Mouse (Mus musculus): ENCODE results near the gene Tsen54. TPM values are rescaled to one million over a fixed set of nuclear protein-coding genes. Genes with fewer than 3 reads are reported as not detected.

Gene Tsen54
- polyA plus RNA-seq, 1 experiment from 2014 or later: 27.1 TPM

- no peak overlapping the region; the same call in 1 of the 2 replicates for H3K4me3 ChIP-seq (replicated peaks)
- H3K9me3 ChIP-seq: no peaks in the 10 kb centered on the region
- ATAC-seq (ENCODE audit: low FRiP score): peak; percentile 55
- 6% methylated on average over 9 of the region's 9 CpGs for WGBS
- H3K9ac ChIP-seq: peak overlapping the region; percentile 42; the same call in 1 of the 2 replicates
- peak overlapping the region; percentile 49 for H3K4me2 ChIP-seq
- peaks cover 8% of the 10 kb centered on the region; the same call in 1 of the 2 replicates for H3K36me3 ChIP-seq (replicated peaks)
- no peaks in the 10 kb centered on the region for H3K27me3 ChIP-seq
- H3K4me1 ChIP-seq: peaks cover 77% of the 10 kb centered on the region
- H3K27ac ChIP-seq: peak overlapping the region; percentile 84
These were observed 35.4 kb upstream of the Tsen54 start for GRCm38 (mm10) chr11:115779038-115779571.

- H3K4me2 ChIP-seq: peak overlapping the region; percentile 49
- no peaks in the 10 kb centered on the region for H3K9me3 ChIP-seq
- peak overlapping the region; percentile 48 for H3K9ac ChIP-seq
- H3K4me1 ChIP-seq: peaks cover 73% of the 10 kb centered on the region
- peak overlapping the region; percentile 25 for H3K4me3 ChIP-seq (replicated peaks)
- H3K27ac ChIP-seq: peak overlapping the region; percentile 84
- peak; percentile 73 for ATAC-seq (ENCODE audit: low FRiP score)
- 4% methylated on average over 20 of the region's 20 CpGs for WGBS
- H3K27me3 ChIP-seq: no peaks in the 10 kb centered on the region
- peaks cover 10% of the 10 kb centered on the region; the same call in 1 of the 2 replicates for H3K36me3 ChIP-seq (replicated peaks)
These were observed 34.1 kb upstream of the Tsen54 start for GRCm38 (mm10) chr11:115780141-115781070.

DNA sequence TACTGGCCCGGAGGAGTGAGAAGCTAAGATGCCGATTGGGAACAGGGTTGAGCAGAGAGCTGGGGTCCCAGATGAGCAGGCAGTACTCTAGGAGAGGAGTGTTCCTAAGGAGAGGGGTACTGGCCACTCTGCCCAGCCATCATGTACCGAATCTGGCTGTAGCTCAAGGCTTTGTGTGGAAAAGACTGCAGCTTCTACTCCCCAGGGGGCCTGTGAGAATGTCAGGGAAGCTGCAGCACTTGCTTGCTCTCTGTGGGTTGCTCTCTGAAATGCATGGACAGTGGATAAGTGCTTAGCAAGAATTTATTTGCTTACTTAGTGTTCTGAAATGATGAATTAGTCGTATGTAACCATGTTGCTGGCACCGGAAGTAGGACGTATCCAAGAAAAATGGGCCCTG is 28.1 kb upstream of the Tsen54 start:
- H3K9me3 ChIP-seq: no peaks in the 10 kb centered on the region
- ATAC-seq (ENCODE audit: low FRiP score): no peak
- H3K4me3 ChIP-seq (replicated peaks): no peak overlapping the region
- no peak overlapping the region for H3K4me2 ChIP-seq
- no peak overlapping the region for H3K27ac ChIP-seq
- no peaks in the 10 kb centered on the region for H3K27me3 ChIP-seq
- peaks cover 51% of the 10 kb centered on the region for H3K36me3 ChIP-seq (replicated peaks)
- H3K4me1 ChIP-seq: peaks cover 23% of the 10 kb centered on the region
- H3K9ac ChIP-seq: no peak overlapping the region
- 75% methylated on average over 6 of the region's 6 CpGs for WGBS

DNA sequence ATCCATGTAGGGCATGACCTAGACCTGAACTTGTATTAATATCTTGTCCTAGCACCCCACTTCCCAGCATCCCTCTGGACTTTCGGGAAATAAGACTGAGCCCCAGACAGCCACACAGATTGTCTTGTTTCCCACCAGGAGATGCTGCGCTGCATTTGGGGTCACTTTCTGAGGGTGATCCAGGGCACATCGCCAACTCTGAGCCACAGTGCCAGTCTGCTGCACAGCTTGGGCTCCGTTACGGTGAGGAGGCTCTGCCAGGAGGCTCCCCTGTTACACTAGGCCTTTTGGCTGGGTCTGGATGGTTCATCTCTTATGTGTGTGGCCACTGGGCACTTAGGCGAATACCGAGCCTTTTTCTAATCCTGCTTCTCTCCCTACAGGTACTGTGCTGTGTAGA is 24.7 kb upstream of the Tsen54 start:
- Histone ChIP-seq H3K4me2 (no peak overlapping the region), H3K27me3 (no peaks in the 10 kb centered on the region), H3K9ac (no peak overlapping the region), H3K4me3 (replicated peaks) (no peak overlapping the region), H3K4me1 (peaks cover 5% of the 10 kb centered on the region; the same call in 1 of the 2 replicates), H3K27ac (no peak overlapping the region), H3K9me3 (no peaks in the 10 kb centered on the region), H3K36me3 (replicated peaks) (peaks cover 83% of the 10 kb centered on the region)
- no peak for ATAC-seq (ENCODE audit: low FRiP score)
- WGBS: 94% methylated on average over 7 of the region's 7 CpGs

- WGBS: 96% methylated on average over 16 of the region's 16 CpGs
- no peak for ATAC-seq (ENCODE audit: low FRiP score)
- Histone ChIP-seq H3K9ac (no peak overlapping the region), H3K4me1 (no peaks in the 10 kb centered on the region), H3K36me3 (replicated peaks) (peaks cover 96% of the 10 kb centered on the region), H3K27me3 (no peaks in the 10 kb centered on the region), H3K4me3 (replicated peaks) (no peak overlapping the region), H3K9me3 (no peaks in the 10 kb centered on the region), H3K4me2 (no peak overlapping the region), H3K27ac (no peak overlapping the region)
These were observed 22.6 kb upstream of the Tsen54 start for GRCm38 (mm10) chr11:115791919-115792318.

DNA sequence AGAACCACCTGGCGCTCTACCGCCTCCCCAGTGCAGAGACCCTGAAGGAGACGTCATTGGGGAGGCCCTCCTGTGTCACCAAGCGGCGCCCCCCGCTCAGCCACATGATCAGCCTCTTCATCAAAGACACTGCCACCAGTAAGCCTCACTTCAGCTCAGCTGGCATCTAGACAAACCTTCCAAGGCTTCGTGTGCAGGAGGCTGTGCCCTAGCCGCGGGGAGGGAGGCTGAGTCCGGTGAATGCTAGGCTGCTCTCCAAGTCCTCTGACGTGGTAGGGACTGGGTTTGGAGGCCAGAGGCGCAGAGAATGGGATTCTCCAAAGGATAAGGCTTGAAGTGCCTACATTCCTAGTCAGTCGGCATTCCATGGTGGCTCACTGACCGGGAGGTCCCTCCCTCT is 22.2 kb upstream of the Tsen54 start:
- no peak overlapping the region for H3K4me2 ChIP-seq
- no peak for ATAC-seq (ENCODE audit: low FRiP score)
- peaks cover 96% of the 10 kb centered on the region for H3K36me3 ChIP-seq (replicated peaks)
- H3K4me1 ChIP-seq: no peaks in the 10 kb centered on the region
- H3K27me3 ChIP-seq: no peaks in the 10 kb centered on the region
- no peak overlapping the region for H3K9ac ChIP-seq
- H3K9me3 ChIP-seq: no peaks in the 10 kb centered on the region
- H3K4me3 ChIP-seq (replicated peaks): no peak overlapping the region
- 88% methylated on average over 14 of the region's 14 CpGs for WGBS
- H3K27ac ChIP-seq: no peak overlapping the region

DNA sequence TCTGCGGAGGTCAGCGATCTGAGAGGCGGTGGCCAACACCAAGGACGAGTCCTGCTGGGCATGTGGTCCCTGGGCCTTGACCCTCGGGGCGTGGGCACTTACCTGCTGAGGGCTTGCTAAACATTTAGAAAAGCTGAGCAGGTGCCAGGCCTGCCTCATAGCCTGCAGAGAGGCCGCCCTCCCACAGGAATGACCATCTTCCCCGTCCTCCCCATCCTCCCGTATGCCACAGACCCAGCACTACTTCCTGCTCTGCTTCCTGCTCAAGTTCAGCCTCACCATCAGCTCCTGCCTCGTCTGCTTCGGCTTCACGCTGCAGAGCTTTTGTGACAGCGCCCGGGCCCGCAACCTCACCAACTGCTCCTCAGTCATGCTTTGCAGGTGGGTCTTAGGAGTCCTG is 17.6 kb upstream of the Tsen54 start:
- no peak overlapping the region for H3K9ac ChIP-seq
- no peak overlapping the region for H3K27ac ChIP-seq
- no peaks in the 10 kb centered on the region for H3K9me3 ChIP-seq
- no peaks in the 10 kb centered on the region for H3K27me3 ChIP-seq
- H3K4me3 ChIP-seq (replicated peaks): no peak overlapping the region
- peaks cover 98% of the 10 kb centered on the region for H3K36me3 ChIP-seq (replicated peaks)
- ATAC-seq (ENCODE audit: low FRiP score): no peak
- no peak overlapping the region for H3K4me2 ChIP-seq
- H3K4me1 ChIP-seq: no peaks in the 10 kb centered on the region
- WGBS: 85% methylated on average over 15 of the region's 15 CpGs

DNA sequence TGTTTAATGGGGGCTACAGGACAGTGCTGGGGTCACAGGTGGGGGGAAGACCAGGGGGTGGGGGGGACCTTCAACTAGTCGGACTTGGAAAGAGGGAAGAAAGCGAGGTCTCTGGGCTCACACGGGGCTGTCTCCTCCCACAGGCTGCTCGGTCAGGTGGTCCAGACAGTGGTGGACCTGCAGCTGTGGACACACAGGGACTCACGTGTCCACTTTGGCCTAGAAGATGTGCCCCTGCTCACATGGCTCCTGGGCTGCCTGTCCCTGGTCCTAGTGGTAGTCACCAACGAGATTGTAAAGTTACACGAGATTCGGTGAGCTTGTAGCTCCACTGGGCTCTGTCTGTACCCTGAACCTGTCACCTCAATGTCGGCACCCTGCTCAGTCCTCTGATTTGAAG is 16.9 kb upstream of the Tsen54 start:
- Histone ChIP-seq H3K4me3 (replicated peaks) (no peak overlapping the region), H3K9ac (no peak overlapping the region), H3K27ac (0 out of 2 replicates have a peak overlapping the region, but pooled peaks have one; percentile 20), H3K4me2 (no peak overlapping the region), H3K27me3 (no peaks in the 10 kb centered on the region), H3K4me1 (no peaks in the 10 kb centered on the region), H3K36me3 (replicated peaks) (peaks cover 98% of the 10 kb centered on the region), H3K9me3 (no peaks in the 10 kb centered on the region)
- WGBS: 89% methylated on average over 9 of the region's 9 CpGs
- no peak for ATAC-seq (ENCODE audit: low FRiP score)

- H3K27ac ChIP-seq: no peak overlapping the region
- no peaks in the 10 kb centered on the region for H3K27me3 ChIP-seq
- no peak overlapping the region for H3K4me2 ChIP-seq
- H3K4me1 ChIP-seq: no peaks in the 10 kb centered on the region
- no peak overlapping the region for H3K4me3 ChIP-seq (replicated peaks)
- ATAC-seq (ENCODE audit: low FRiP score): no peak
- WGBS: 91% methylated on average over 18 of the region's 18 CpGs
- H3K9ac ChIP-seq: no peak overlapping the region
- H3K9me3 ChIP-seq: no peaks in the 10 kb centered on the region
- H3K36me3 ChIP-seq (replicated peaks): peaks cover 94% of the 10 kb centered on the region
These were observed 13.5 kb upstream of the Tsen54 start for GRCm38 (mm10) chr11:115800981-115801380.

DNA sequence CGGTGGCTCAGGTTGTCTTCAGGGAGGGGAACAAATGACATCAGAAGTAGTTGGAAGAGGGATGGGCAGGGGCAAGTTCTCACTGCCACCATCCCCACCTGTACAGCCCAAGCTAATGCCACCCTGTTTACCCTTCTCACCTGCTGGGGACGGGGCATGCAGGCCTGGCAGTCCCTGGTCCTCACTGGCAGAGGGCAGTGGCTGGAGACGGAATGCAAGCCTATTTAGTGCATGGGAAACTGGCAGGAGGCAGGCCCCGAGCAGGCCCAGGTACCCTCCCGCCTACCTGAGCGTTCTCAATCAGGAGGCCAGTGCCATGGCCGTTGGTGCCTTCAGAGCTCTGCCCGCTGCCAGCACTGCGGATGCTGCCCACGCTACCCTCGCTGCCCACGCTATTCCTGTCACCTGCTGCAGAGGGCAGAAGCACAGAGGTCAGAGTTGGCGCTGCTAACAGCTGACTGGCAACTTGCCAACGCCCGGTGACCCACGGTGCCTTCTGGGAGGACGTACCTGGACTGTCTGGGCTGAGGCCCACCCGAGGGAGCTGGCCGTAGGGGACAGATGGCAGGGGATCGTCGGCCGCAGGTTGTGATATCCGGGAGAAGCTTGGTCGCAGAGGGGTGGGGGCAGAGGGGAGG is 11.3 kb upstream of the Tsen54 start:
- H3K4me1 ChIP-seq: peaks cover 16% of the 10 kb centered on the region

DNA sequence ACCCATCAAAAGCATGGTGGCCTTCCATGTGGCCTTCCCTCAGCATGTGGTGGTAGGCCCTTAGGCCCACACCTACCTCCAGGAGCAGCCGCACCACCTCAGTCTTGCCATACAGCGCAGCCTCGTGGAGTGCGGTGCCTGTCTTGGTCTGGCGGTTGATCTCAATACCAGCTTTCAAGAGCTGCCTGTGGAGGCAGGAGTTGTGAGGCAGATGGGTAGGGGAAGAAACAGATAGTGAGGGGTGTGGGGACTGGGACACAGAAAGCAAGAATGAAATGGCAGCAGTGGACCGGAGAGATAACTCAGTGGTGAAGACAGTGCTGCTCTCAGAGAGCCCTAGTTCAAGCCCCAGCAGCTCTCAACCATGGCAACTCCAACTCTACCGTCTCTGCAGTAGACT is 9.5 kb upstream of the Tsen54 start:
- WGBS: 95% methylated on average over 7 of the region's 7 CpGs
- Histone ChIP-seq H3K4me1 (peaks cover 34% of the 10 kb centered on the region), H3K27me3 (no peaks in the 10 kb centered on the region), H3K4me3 (replicated peaks) (no peak overlapping the region), H3K4me2 (no peak overlapping the region), H3K36me3 (replicated peaks) (peaks cover 63% of the 10 kb centered on the region), H3K9me3 (no peaks in the 10 kb centered on the region), H3K27ac (no peak overlapping the region), H3K9ac (no peak overlapping the region)
- no peak for ATAC-seq (ENCODE audit: low FRiP score)

More for the DNA sequence above, 11.3 kb upstream of the Tsen54 start:
- Histone ChIP-seq H3K4me2 (no peak overlapping the region), H3K36me3 (replicated peaks) (peaks cover 81% of the 10 kb centered on the region), H3K27ac (no peak overlapping the region), H3K27me3 (no peaks in the 10 kb centered on the region), H3K9me3 (no peaks in the 10 kb centered on the region), H3K4me3 (replicated peaks) (no peak overlapping the region), H3K9ac (no peak overlapping the region)
- WGBS: 95% methylated on average over 24 of the region's 24 CpGs
- ATAC-seq (ENCODE audit: low FRiP score): no peak

- Histone ChIP-seq H3K36me3 (replicated peaks) (peaks cover 63% of the 10 kb centered on the region), H3K4me1 (peaks cover 46% of the 10 kb centered on the region), H3K9me3 (no peaks in the 10 kb centered on the region), H3K9ac (no peak overlapping the region), H3K27ac (no peak overlapping the region), H3K4me3 (replicated peaks) (no peak overlapping the region), H3K27me3 (no peaks in the 10 kb centered on the region), H3K4me2 (no peak overlapping the region)
- whole genome bisulfite sequencing: 91% methylated on average over 10 of the region's 10 CpGs
- no peak for ATAC-seq (ENCODE audit: low FRiP score)
These were observed 8.4 kb upstream of the Tsen54 start for GRCm38 (mm10) chr11:115806154-115806553.

All from forebrain, embryonic 12.5 days (tissue).